Mouse (Mus musculus) liver, postnatal 0 days (tissue): ENCODE measurements around the gene Gmip.

Source experiments
- CTCF ChIP-seq: sonication (generic); IDR thresholded peaks from 2 replicates; pipeline ENCODE4 v1.5.1; 2016; ENCODE audit warnings: antibody characterized with exemption, low read depth
- EP300 ChIP-seq: IDR thresholded peaks from 2 replicates; pipeline ENCODE4 v1.6.1; 2016; ENCODE audit warnings: antibody characterized with exemption, low read depth, mild to moderate bottlenecking

GRCm38 (mm10) chr8:69808094-69808863 is at the start of gene Gmip:
- TF ChIP-seq CTCF (0 out of 2 replicates have a peak, but pooled peaks have one; percentile 17), EP300 (no peak)
